Mouse (Mus musculus) thymus, postnatal 25 days (tissue): ENCODE data around the gene Tmem120b.
"Not testable (repeated sequence)": the region's sequence is repeated elsewhere in the genome, so short reads cannot be mapped to it uniquely, and the experiment has no call there.

Source experiments
- DNase-seq: peaks from one replicate; pipeline ENCODE4 v3.0.0; 2022

Tmem120b gene

DNA sequence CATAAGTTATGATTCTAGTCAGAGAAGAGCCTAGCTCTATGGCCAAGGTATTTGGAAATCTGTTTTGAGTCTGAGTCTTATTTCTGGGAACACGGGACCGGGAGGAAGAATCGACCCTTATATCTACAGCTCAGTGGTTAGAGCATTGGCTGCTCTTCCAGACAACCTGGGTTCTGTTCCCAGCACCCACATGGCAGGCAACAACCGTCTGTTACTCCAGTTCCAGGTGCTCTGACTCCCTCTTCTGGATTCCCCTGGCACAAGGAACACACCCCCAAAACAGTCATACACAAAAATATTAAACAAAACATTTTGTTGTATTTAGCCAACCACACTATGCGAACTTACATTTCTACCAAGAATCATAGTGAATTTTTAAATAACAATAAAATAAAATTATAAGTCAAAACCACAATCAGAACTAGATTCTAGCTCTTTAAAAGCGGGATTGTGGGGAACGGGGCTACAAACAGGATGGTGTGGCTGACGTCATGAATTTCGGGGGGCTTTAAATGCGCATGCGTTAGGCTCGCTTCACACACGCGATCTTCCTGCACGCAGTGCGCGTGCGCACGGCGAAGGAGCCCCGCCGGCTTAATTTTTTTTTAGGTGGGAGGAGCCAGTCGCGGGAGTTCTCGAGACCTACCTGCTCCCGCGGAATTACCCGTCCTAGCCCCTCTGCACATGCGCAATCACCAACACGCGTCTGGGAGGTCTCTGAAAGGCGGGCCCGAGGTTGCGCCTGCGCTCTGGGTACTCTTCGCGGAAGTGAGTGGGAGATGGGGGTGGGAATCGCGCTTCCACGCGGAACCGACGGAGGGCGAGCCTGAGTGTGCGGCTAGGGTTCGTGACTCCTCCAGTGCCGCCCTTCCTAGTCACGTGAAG lies 10.6 kb upstream of the Tmem120b start:
- peak; percentile 99 for DNase-seq

DNA sequence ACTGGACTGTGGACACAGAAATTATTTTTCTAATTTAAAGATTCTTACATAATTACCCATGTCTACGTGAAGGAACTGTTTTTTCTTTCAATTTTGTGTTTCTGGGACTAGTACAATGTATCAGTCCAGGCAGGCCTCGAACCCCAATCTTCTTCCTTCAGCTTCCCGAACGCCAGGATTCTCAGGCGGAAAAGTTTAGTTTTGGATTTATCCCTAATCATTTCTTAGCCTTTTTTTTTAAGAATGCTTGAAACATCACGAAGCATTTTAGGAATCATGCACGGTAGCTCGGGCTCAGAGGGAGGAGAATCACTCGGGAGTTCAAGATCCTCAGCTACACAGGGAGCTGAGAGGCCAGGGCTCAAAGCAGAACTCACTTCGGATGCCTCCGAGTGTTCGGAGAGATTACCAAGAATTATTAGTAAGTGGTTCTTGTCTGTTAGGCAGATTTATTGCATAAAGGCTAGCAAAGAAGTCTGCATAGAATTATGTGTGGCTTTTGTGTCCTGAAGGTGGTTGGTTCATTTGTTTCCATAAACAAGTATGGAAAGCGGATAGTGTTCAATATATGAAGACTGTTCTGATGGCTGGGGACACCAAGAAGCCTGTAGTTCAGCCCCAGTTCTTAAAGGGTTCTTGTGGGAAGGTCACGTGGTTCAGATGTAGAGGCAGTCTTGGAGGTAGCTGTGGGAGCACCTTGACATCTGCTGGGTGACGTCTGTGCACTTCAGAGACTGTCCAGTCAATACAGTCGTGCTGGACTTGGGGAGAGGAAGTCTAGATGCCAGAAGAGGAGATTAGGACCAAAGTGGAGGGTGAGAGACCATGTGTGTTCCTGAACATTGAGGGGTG lies 9.7 kb upstream of the Tmem120b start:
- DNase-seq = peak; percentile 53

DNA sequence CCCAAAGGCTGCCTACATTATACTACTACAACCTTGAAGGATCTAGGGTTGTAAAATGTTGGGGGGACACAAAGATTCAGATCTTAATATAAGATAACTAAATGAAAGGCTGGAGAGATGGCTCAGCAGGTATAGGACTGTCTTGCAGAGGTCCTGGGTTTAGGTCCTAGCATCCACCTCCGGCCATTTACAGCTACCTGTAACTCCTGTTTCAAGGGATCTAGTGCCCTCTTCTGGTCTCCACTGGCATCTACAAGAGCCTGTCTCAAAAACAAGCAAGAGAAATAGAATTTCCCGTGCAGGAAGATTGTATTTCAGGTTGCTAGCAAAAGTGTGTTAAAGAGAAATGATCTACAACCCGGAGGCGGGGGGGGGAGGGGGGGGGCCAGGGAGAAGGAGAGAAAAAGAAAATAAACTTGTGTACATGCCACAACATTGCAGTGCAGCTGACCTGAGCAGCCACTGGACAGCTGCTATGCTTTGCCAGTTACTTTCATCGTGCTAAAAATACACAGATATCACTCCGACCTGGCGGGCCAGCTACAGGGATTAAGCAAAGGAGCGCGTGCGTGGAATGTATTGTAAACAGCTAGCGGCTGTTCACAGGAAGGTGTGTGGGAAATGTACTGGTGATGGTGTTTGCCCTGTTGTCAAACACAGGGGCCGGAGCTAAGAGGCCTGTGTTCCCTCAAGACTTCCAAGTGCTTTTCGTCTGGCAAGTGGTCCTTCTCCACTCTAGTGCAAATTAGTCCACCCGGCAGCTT lies 8.3 kb upstream of the Tmem120b start:
- DNase-seq = peak; percentile 67

DNA sequence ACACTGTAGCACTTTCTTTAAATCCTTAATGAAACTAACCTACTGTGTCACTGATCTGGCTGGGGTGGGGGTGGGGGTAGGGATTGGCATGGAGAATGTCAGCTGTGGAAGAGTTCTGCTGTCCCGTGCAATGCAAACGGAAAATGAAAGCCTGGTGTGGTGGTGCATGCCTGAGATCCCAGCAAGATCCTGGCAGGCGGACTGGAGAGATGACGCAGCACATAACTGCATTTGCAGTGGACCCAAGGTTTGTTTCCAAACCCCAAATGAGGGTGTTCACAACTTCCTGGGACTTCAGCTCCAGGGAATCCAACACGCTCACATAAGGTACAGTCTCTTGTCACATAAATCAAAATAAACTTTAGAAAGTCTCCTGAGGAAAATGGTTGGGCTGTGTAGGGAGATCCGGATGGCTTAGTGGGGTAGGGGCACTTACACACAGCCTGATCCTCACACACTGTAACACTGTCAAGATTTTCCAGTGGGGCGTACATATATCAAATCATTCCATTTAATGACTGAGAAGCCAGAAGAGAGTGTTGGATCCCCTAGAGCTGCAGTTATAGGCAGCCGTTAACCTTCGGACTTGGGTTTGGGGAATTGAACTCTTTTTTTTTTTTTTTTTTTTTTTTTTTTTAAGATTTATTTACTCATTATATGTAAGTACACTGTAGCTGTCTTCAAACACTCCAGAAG lies 7.4 kb upstream of the Tmem120b start:
- DNase-seq = no peak

DNA sequence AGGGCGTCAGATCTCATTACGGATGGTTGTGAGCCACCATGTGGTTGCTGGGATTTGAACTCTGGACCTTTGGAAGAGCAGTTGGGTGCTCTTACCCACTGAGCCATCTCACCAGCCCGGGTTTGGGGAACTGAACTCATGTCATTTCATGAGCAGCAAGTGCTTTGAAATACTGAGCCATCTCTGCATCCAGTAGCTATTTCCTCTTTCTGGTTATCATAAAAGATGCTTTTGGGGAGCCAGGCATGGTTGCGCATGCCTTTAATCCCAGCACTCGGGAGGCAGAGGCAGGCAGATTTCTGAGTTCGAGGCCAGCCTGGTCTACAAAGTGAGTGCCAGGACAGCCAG lies 6.8 kb upstream of the Tmem120b start:
- not testable (repeated sequence) for DNase-seq

DNA sequence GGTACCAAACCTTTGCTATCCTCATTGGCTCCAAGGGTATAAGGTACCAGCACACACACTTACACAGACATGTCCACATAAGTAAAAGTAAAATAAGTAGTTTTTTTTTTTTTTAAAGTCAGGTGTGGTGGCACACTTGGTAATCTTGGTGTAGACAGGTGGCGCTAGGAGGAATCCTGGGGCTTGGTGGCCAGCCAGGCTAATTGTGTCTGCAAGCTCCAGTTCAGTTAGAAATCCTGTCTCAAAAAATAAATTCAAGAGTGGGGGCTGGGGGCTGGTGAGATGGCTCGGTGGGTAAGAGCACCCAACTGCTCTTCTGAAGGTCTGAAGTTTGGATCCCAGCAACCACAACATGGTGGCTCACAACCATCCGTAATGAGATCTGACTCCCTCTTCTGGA lies 5.1 kb upstream of the Tmem120b start:
- no peak for DNase-seq

DNA sequence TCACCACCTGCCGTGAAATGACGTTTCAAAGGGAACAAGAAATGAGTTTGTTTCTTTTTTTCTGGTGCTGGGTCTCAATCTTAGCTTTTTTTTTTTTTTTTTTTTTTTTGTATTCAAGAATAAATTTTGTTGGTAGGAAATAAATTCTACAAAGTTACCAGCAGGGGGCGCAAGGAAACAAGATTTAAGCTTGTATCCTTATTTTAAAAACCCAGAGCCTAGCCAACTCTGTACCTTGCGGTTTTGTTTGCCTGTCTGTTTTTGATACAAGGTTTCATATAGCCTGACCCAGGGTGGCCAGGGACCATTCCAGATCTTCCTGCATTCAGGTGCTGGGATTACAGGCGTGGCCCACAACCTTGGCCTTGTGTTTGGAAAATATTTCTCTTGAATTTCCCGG lies 4.0 kb upstream of the Tmem120b start:
- peak; percentile 69 for DNase-seq

DNA sequence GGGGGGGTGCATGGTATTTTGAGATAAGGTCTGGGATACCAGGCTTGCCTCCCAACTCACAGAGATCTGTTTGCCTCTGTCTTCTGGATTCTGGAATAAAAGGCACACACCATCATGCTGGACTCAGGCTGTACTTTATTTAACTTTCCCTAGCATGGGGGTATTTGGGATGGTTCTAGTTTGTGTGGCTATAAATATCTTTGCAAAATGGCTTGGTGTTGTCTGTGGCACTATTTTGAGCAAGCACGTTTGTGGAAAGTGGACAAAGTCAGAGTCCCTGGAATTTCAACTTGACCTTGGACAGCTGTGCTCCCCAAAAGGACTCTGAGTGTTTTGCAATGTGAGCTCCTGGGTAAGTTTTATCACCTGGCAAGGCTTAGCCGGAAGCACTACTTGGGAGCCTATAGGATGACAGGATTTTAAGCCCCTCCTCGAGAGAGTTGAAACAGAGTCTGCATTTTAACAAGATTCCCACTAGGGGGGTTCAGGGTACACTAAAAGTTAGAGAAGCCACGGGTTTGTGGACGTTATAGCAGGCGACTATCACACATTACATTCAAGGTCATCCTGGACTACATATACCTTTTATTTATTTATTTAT lies 720 bp upstream of the Tmem120b start:
- DNase-seq = peak; percentile 43

DNA sequence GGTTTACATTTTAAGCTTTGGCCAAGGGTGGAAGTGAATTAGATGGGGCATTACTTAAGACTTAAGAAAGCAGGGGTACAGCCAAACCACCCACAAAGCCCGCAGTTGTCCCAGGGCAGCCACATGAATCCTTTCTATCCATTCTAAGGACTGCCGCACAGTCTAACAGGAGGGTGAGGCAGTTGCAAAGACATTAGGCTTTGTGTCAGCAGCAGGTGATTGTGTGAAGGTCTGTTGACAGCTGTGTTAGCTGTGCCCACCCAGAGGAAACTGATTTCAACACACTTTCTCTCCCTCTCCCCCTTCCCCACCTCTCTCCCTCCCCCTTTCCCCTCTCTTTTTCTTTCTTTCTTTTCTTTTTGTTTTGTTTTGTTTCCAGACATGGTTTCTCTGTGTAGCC lies 499 bp downstream of the Tmem120b start:
- no peak for DNase-seq

DNA sequence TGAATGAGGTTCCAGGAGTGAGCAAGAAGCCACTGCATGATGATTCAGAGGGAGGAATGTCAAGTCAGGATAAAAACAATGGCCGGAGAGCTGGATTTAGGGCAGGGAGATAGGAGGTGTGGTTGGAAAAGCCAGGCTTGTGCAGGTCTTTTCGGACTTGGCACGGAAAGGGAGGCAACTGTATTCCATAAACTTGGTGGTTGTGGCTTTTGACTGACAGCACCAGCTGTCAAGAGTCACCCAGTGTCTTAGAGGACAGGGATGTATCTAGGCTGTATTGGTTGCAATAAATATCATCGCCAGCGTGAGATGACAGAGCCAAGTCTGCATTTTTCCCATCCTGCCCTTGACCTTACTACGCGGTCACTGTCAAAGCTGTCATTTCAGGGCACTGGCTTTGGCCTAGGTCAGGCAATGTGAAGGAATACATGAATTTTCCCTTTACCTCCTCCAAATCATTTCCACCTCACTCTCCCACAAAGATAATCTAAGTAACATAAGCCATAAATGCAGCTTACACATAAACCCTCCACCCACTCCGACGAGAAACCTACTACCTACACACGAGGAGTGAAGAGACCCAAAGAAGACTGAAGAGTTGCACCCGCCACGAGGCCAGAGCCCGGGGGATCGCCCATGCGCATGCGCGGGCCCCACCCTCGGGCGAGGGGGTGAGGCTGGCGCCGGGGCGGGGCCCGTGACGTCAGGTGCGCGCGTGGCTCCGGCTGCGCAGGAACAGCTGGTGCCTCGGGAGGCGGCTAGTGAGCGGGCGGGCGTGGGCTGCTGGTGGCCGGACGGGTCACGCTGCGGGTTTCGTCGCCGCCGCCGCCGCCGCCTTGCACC lies 7.6 kb downstream of the Tmem120b start:
- DNase-seq = peak; percentile 97

DNA sequence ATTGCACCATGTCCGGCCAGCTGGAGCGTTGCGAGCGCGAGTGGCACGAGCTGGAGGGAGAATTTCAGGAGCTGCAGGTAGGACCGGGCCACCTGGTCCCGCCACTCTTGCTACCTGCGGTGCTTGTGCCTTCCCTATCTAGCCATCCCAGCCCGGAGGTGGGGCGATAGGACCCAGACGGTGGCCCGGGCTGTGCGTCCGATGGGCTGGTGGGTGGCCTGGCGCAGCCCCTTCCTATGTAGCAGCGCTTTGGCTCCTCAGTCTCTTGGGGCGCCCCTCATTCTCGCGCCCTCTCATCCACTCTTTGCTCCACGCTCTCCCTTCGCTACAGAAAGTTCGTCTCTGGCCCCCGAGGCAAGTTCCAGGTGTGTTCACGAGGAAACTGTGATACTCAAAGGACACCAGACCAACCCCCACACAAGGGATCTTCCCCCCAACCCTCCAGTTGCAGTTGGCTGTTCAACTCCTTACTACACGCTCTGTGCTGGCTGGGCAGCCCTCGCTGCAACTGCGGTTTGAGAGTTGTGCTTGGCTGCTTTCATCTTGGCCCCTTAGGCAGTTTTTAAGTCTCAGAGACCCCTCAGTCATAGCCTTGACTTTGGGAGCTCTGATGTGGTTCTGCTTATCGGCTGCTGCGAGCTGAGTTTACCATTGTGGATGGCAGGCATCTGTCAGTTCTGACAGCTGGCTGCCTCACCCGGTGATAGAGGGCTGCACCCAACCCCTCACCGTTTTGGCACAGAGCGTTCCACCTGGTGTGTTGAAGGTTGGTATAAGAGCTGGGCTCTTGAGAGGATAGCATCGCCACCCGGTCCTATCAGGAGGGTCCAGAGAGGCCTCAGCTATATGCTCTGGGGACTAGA lies 8.4 kb downstream of the Tmem120b start:
- DNase-seq = peak; percentile 82

DNA sequence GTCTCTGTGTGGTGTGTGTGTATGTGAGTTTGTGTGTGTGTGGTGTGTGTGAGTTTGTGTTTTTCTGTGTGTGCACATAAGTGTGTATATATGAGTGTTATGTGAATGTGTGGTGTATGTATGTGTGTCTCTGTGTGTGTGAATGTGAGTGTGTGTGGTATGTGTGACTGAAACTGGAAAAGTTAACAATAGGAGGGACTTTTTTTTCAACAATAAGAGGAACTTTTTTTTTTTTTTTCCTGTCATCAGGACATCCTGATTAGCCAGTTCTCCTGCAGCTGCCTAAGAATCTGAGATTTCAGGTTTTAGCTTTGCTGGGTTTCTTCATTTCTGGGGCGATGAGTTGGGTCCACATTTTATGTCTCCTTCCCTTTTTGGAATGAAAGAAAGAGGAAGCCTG lies 11.4 kb downstream of the Tmem120b start:
- DNase-seq = no peak

DNA sequence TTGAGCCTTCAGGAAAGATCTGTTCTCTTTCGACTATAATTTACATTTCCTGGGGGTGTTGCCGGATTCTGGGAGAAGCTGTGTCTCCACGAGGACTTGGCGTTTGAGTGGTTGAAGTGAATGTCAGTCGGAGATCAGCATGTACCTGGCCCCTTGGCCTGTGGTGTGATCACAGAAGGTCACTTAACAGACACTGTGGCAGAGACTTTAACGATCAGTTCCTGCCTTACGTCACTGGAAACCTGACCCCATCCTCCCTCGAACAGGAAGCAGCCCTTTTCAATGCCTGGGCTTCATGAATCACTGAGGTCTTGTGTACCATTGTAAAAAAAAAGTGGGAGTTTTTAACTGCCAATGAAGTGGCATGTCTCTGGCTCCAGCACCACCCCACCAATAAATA lies 11.8 kb downstream of the Tmem120b start:
- DNase-seq = no peak

DNA sequence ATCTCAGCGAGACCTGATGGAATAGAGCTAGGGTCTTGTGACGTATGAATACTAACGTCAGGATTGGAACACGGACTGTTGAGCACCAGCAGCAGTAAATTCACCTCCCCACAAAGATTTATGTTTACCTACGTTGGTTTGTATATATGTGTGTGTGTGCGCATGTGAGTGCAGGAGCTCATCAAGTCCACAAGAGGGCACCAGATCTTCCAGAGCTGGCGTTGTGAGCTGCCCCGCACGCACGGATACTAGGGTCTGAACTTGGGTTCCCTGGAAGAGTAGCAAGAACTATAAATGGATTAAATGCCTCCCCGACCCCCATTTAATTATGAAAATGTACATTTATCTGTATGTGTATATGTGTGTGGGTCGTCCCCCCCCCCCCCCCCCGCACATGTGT lies 12.3 kb downstream of the Tmem120b start:
- no peak for DNase-seq

DNA sequence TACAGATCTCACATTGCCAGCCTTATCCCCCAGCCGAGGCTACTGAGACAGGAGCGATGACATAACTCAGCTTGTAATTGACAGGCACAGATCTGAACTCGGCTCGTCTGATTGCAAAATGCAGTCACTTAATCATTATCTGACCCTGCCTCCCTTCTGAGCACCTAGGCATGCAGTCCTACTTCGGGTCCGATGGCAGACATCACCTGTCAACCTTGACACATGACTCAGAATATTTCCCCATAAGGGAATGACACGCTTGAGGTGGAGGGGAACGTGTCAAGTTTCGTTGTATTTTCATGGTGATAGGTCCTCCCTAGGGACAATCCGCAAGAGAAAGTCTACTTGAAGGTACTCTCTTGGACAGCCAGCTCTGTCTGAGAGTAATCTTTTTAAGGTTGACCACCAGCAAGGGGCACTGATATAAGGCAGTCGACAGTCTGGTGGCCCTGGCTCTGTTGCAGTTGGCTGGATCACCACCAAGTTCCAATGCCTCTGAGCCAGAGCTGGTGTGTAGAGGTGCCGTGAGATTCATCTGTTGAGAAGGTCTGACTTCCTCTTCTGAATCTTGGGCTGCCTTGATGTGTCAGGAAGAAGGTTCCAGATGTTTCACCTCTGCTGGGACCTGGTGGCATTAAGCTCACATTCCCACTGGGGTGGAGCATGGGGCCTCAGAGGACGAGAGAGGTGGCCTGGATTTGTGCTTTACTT lies 15.3 kb downstream of the Tmem120b start:
- no peak for DNase-seq

DNA sequence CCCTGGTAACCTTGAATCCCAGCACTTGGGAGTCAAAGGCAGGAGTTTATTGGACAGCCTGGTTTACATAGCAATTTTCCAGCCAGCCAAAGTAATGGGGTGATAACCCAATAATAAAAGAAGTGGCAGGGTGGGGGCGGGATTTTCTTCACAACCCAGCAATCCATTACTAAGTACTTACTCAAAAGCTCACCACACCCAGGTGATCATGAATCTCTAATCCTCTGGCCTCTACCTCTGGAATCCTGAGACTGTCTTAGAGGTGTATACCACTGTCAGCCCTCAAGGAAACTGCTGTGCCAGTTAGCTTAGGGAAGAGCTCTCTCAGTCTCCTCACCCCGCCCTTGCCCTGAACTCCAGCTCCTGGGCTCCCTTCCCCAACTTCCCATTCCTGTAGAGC lies 18.3 kb downstream of the Tmem120b start:
- DNase-seq = no peak

DNA sequence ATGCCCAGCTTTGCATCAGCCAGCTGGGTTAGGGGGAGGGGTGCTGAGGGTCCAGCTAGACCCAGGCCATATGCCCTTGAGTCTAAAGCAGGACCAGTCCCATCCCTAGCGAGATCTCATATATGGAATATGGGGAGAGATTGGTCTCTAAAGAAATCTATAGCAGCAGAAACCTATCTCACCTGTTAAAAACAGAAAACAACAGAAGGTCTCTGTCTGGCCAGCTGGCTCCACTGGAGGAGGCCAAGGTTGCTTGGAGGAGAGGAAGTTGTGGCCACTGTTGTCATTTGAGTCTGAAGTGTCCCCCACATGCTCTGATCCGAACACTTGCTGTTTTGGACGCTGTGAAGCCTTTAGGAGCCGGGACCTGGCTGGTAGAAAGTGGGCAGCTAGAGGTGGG lies 20.6 kb downstream of the Tmem120b start:
- DNase-seq = no peak

DNA sequence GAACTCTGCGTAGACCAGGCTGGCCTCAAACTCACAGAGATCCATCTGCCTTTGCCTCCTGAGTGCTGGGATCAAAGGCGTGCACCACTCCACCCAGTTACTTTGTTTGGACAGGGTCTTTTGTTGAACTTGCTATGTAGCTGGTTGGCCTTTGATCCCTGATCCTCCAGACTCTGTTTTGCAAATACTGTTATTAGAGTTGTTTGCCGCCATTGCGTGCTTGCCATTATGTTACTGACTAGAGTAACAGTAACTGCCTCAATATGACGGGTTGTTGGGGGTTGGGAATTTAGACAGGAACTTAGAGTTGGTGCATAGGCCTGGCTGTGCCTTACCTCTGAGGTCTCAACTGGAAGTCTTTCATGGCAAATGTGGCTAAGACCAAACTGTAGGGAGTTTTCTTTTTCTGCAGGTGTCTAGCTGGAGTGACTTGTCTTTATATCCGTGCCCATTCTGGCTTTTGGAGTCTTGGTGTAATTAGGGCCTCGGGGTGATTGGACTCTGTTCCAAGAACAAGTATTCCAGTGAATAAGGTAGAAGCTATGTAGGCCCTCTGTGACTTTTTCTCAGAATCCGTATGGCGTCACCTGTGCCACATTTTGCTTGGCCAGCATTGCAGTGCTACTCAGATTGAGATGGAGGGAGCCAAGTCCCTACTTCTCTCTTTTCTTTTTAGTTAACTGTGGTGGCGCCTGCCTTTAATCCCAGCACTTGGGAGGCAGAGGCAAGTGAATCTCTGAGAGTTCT lies 22.5 kb downstream of the Tmem120b start:
- no peak for DNase-seq

DNA sequence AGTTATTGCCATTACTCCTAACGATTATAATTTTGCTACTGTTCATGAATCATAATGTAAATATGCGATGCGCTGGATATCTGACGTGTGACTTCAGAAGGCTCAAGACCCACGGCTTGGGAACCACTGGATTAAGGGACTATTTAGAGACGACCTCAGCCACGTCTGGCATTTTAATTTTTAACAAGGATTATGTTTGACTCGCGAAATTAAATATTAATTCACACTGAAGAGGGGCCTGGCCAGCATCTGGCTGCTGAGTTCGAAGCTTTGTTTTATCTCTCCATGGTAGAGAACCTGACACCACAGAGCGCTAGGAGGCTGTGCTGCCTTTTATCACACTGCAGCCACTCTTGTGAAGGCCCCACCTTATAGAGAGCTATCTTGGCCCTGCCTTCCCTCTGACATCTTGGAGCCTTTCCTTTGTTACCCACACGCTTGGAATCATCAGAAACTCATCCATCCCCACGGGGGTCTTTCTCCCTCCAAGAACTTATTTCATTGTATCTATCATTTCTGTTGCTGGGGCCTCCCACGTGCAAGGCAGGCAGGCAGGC lies 24.9 kb downstream of the Tmem120b start:
- no peak for DNase-seq
